Mouse (Mus musculus): Measurements from ENCODE around the gene Akr1d1. TPM values are rescaled to one million over a fixed set of nuclear protein-coding genes. Genes with fewer than 3 reads are reported as not detected.

Gene Akr1d1
- total RNA-seq (2014; fragmentation: Nextera tagmentation) (not detected in 2 replicates), total RNA-seq (2017) (0.06 TPM in 1 of 2 replicates, not detected in the other), polyA plus RNA-seq (2012) (not detected in 2 replicates)

DNA sequence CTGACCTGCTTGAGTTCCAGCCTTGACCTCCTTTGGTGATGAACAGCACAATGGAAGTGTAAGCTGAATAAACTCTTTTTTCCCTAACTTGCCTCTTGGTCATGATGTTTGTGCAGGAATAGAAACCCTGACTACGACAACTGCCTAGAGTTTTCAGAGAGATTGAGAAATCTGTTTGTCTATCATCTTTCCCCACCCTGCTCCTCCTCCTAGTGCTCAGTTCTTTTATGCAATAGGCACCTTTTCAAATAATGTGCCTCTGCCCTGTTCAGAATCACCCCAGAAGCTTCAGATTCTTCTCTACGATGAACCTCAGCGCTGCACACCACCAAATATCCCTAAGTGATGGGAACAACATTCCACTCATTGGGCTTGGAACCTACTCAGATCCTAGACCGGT, at the start of gene Akr1d1:
Akr1d1 (plus strand) TSS at position 234 of the 400 bp plus-strand sequence.
- ATAC-seq (ENCODE audit: extremely low read depth, insufficient number of reproducible peaks, low FRiP score, poor library complexity, severe bottlenecking) (no peak), DNase-seq (ENCODE audit: low spot score) (no peak)
- no peak within 1 kb of the TSS for H3K4me3 ChIP-seq (ENCODE audit: low read depth, low read length)
- no peaks in the 10 kb centered on the region for H3K36me3 ChIP-seq (replicated peaks)
- no peaks in the 10 kb centered on the region for H3K27me3 ChIP-seq (ENCODE audit: insufficient read depth, low read length)
- no peaks in the 10 kb centered on the region for H3K9me3 ChIP-seq (replicated peaks)
- H3K4me1 ChIP-seq (ENCODE audit: insufficient read depth, low read depth, low read length), result no peaks in the 10 kb centered on the region
- TF ChIP-seq GATA1 (IDR thresholded peaks at IDR 0.05; ENCODE audit: borderline replicate concordance, low read length) (no peak), POLR2AphosphoS5 (IDR thresholded peaks at IDR 0.05; ENCODE audit: insufficient replicate concordance, low read depth, low read length) (no peak), TAL1 (conservative IDR thresholded peaks at IDR 0.05; ENCODE audit: low read depth, low read length) (no peak), GATA2 (IDR thresholded peaks at IDR 0.05; ENCODE audit: borderline replicate concordance, low read depth, low read length) (no peak), CTCF (IDR thresholded peaks at IDR 0.05; ENCODE audit: low read depth, low read length) (no peak)

- H3K9me3 ChIP-seq (replicated peaks), result no peaks in the 10 kb centered on the region
- ATAC-seq (ENCODE audit: extremely low read depth, insufficient number of reproducible peaks, low FRiP score, poor library complexity, severe bottlenecking) (no peak), DNase-seq (ENCODE audit: low spot score) (no peak)
- TF ChIP-seq CTCF (IDR thresholded peaks at IDR 0.05; ENCODE audit: low read depth, low read length) (no peak), POLR2AphosphoS5 (IDR thresholded peaks at IDR 0.05; ENCODE audit: insufficient replicate concordance, low read depth, low read length) (no peak), TAL1 (conservative IDR thresholded peaks at IDR 0.05; ENCODE audit: low read depth, low read length) (no peak), GATA1 (IDR thresholded peaks at IDR 0.05; ENCODE audit: borderline replicate concordance, low read length) (no peak), GATA2 (IDR thresholded peaks at IDR 0.05; ENCODE audit: borderline replicate concordance, low read depth, low read length) (no peak)
- H3K27me3 ChIP-seq (ENCODE audit: insufficient read depth, low read length), result no peaks in the 10 kb centered on the region
- H3K4me3 ChIP-seq (ENCODE audit: low read depth, low read length), result no peak overlapping the region
- no peaks in the 10 kb centered on the region for H3K4me1 ChIP-seq (ENCODE audit: insufficient read depth, low read depth, low read length)
- H3K36me3 ChIP-seq (replicated peaks), result no peaks in the 10 kb centered on the region
Observed at GRCm38 (mm10) chr6:37481147-37481546, 48.8 kb upstream of the Akr1d1 start.

DNA sequence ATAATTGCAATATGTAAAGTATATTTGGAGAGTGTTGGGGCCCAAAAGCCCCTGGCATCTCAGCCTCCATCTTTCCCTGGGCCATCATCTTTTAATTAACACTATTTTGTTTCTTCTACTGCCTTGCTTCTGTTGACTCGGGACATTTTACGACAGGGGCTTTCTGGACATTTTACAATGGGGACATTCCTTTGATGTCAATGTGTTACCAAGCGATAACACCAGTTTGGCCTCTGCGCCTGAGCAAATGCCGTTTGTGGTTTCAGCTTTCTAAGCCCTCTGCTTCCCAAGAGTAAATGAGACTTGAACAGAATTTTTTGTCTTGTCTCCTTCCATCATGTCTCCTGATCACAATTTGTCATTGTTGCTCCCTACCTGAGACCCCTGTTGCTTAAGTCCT, 46.7 kb upstream of the Akr1d1 start:
- no peaks in the 10 kb centered on the region for H3K36me3 ChIP-seq (replicated peaks)
- DNase-seq (ENCODE audit: low spot score), result no peak
- TF ChIP-seq POLR2AphosphoS5 (IDR thresholded peaks at IDR 0.05; ENCODE audit: insufficient replicate concordance, low read depth, low read length) (no peak), GATA2 (IDR thresholded peaks at IDR 0.05; ENCODE audit: borderline replicate concordance, low read depth, low read length) (no peak), GATA1 (IDR thresholded peaks at IDR 0.05; ENCODE audit: borderline replicate concordance, low read length) (no peak), CTCF (IDR thresholded peaks at IDR 0.05; ENCODE audit: low read depth, low read length) (no peak), TAL1 (conservative IDR thresholded peaks at IDR 0.05; ENCODE audit: low read depth, low read length) (no peak)

DNA sequence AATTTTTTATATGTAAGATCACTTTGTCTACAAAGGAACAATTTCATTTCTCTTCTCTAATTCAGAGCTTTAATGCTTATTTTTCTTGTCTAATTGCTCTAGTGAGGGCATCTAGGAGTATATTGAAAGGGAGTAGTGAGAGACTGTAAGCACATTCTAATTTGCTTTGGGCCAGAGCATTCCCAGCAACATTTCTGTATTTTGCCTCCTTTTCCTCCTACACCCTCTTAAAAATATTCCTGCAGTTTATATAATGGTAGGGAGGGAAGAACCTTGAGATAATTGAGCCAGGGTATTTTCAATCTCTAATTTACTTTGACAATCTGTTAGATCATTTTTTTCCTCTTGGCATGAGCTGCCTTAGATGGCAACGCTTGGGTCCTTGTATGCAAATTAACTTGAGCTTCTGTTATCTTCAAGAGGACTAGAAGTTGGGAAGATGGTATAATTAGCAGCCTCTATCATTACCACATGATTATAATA, 45.3 kb upstream of the Akr1d1 start:
- ATAC-seq (ENCODE audit: extremely low read depth, insufficient number of reproducible peaks, low FRiP score, poor library complexity, severe bottlenecking), result no peak
- no peak for DNase-seq (ENCODE audit: low spot score)
- Histone ChIP-seq H3K27me3 (ENCODE audit: insufficient read depth, low read length) (no peaks in the 10 kb centered on the region), H3K4me3 (ENCODE audit: low read depth, low read length) (no peak overlapping the region), H3K9me3 (replicated peaks) (no peaks in the 10 kb centered on the region), H3K36me3 (replicated peaks) (no peaks in the 10 kb centered on the region), H3K4me1 (ENCODE audit: insufficient read depth, low read depth, low read length) (no peaks in the 10 kb centered on the region)
- TF ChIP-seq GATA1 (IDR thresholded peaks at IDR 0.05; ENCODE audit: borderline replicate concordance, low read length), result no peak
- no peak for TF ChIP-seq GATA2 (IDR thresholded peaks at IDR 0.05; ENCODE audit: borderline replicate concordance, low read depth, low read length)
- TF ChIP-seq POLR2AphosphoS5 (IDR thresholded peaks at IDR 0.05; ENCODE audit: insufficient replicate concordance, low read depth, low read length), result no peak
- no peak for TF ChIP-seq CTCF (IDR thresholded peaks at IDR 0.05; ENCODE audit: low read depth, low read length)
- TF ChIP-seq TAL1 (conservative IDR thresholded peaks at IDR 0.05; ENCODE audit: low read depth, low read length), result no peak

More for the DNA sequence above, 46.7 kb upstream of the Akr1d1 start:
- Histone ChIP-seq H3K27me3 (ENCODE audit: insufficient read depth, low read length) (no peaks in the 10 kb centered on the region), H3K4me1 (ENCODE audit: insufficient read depth, low read depth, low read length) (no peaks in the 10 kb centered on the region), H3K4me3 (ENCODE audit: low read depth, low read length) (no peak overlapping the region), H3K9me3 (replicated peaks) (no peaks in the 10 kb centered on the region)
- no peak for ATAC-seq (ENCODE audit: extremely low read depth, insufficient number of reproducible peaks, low FRiP score, poor library complexity, severe bottlenecking)

DNA sequence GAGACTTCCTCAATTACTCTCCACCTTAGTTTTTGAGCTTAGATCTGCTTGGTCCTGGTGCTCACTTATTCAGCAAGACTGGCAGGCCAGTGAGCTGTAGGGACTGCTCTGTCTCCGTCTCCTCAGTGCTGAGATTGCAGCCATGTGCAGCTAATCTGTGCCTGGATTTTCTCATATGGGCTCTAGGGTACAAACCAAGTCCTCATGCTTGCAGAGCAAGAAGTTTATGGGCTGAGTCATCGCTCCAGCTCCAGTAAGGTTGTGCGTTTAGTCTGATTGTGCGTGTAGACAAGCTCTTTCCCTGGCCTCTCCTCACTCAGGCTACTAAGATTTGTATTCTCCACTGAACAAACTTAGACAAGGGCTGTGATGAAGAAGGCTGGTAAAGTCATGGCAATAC, 43.5 kb upstream of the Akr1d1 start:
- no peak for ATAC-seq (ENCODE audit: extremely low read depth, insufficient number of reproducible peaks, low FRiP score, poor library complexity, severe bottlenecking)
- Histone ChIP-seq H3K4me1 (ENCODE audit: insufficient read depth, low read depth, low read length) (no peaks in the 10 kb centered on the region), H3K27me3 (ENCODE audit: insufficient read depth, low read length) (no peaks in the 10 kb centered on the region), H3K9me3 (replicated peaks) (no peaks in the 10 kb centered on the region), H3K4me3 (ENCODE audit: low read depth, low read length) (no peak overlapping the region), H3K36me3 (replicated peaks) (no peaks in the 10 kb centered on the region)
- DNase-seq (ENCODE audit: low spot score), result no peak
- TF ChIP-seq CTCF (IDR thresholded peaks at IDR 0.05; ENCODE audit: low read depth, low read length) (no peak), GATA1 (IDR thresholded peaks at IDR 0.05; ENCODE audit: borderline replicate concordance, low read length) (no peak), GATA2 (IDR thresholded peaks at IDR 0.05; ENCODE audit: borderline replicate concordance, low read depth, low read length) (no peak), TAL1 (conservative IDR thresholded peaks at IDR 0.05; ENCODE audit: low read depth, low read length) (no peak), POLR2AphosphoS5 (IDR thresholded peaks at IDR 0.05; ENCODE audit: insufficient replicate concordance, low read depth, low read length) (no peak)

- TF ChIP-seq GATA1 (IDR thresholded peaks at IDR 0.05; ENCODE audit: borderline replicate concordance, low read length) (no peak), POLR2AphosphoS5 (IDR thresholded peaks at IDR 0.05; ENCODE audit: insufficient replicate concordance, low read depth, low read length) (no peak), GATA2 (IDR thresholded peaks at IDR 0.05; ENCODE audit: borderline replicate concordance, low read depth, low read length) (no peak)
- H3K4me3 ChIP-seq (ENCODE audit: low read depth, low read length), result no peak overlapping the region
- no peaks in the 10 kb centered on the region for H3K9me3 ChIP-seq (replicated peaks)
- ATAC-seq (ENCODE audit: extremely low read depth, insufficient number of reproducible peaks, low FRiP score, poor library complexity, severe bottlenecking) (no peak), DNase-seq (ENCODE audit: low spot score) (no peak)
- no peaks in the 10 kb centered on the region; the same call in 1 of the 2 replicates for H3K27me3 ChIP-seq (ENCODE audit: insufficient read depth, low read length)
- H3K36me3 ChIP-seq (replicated peaks), result no peaks in the 10 kb centered on the region
- no peaks in the 10 kb centered on the region for H3K4me1 ChIP-seq (ENCODE audit: insufficient read depth, low read depth, low read length)
Observed at GRCm38 (mm10) chr6:37492241-37492640, 37.7 kb upstream of the Akr1d1 start.

All from G1E (cell line).